Mouse (Mus musculus) forebrain, embryonic 11.5 days (tissue): ENCODE data around the gene Fcho1. TPM values are rescaled to one million over a fixed set of nuclear protein-coding genes. Genes with fewer than 3 reads are reported as not detected.

Source experiments
- ATAC-seq: fragments of 200-750 bp; cut with Nextera tagmentation; replicated peaks from 2 replicates; pipeline ENCODE4 v1.8.0; 2017; ENCODE audit warnings: moderate TSS enrichment; ENCODE audit not compliant: low FRiP score
- DNase-seq: peaks from one replicate; pipeline ENCODE4 v3.0.0-alpha.2; 2017; ENCODE audit warnings: low spot score
- H3K27ac ChIP-seq: fragments of 300-500 bp; sonication (generic); 2 replicates; pipeline ENCODE4 v1.5.1; 2014; ENCODE audit warnings: low read depth, low read length
- H3K27me3 ChIP-seq: fragments of 300-500 bp; sonication (generic); 2 replicates; pipeline ENCODE4 v1.6.1; 2014; ENCODE audit warnings: mild to moderate bottlenecking, low read length, mixed read lengths; ENCODE audit not compliant: control insufficient read depth, insufficient read depth
- H3K36me3 ChIP-seq: fragments of 300-500 bp; sonication (generic); 2 replicates; pipeline ENCODE4 v1.6.1; 2014; ENCODE audit warnings: mild to moderate bottlenecking, low read length, moderate library complexity, mixed read lengths; ENCODE audit not compliant: control insufficient read depth, insufficient read depth
- H3K4me1 ChIP-seq: fragments of 300-500 bp; sonication (generic); replicated peaks from 2 replicates; pipeline ENCODE4 v1.6.1; 2014; ENCODE audit warnings: low read length, mixed read lengths; ENCODE audit not compliant: control insufficient read depth, insufficient read depth
- H3K4me2 ChIP-seq: fragments of 300-500 bp; sonication (generic); 2 replicates; pipeline ENCODE4 v1.6.1; 2014; ENCODE audit warnings: low read depth, mild to moderate bottlenecking, low read length, moderate library complexity, mixed read lengths; ENCODE audit not compliant: severe bottlenecking
- H3K4me3 ChIP-seq: fragments of 300-500 bp; sonication (generic); 2 replicates; pipeline ENCODE4 v1.5.1; 2014; ENCODE audit warnings: low read depth, low read length
- H3K9ac ChIP-seq: fragments of 300-500 bp; sonication (generic); 2 replicates; pipeline ENCODE4 v1.6.1; 2014; ENCODE audit warnings: low read length
- H3K9me3 ChIP-seq: fragments of 300-500 bp; sonication (generic); 2 replicates; pipeline ENCODE4 v1.6.1; 2016; ENCODE audit warnings: low read length, mixed read lengths; ENCODE audit not compliant: control insufficient read depth
- WGBS: fragments of 180-500 bp; shearing (Covaris S2); extraction: QIAGEN DNeasy Blood & Tissue Kit; methylation state at CpG from one replicate; pipeline ENCODE4 v1.1.7; 2014; 5-methylcytosine and 5-hydroxymethylcytosine counted together
- polyA plus RNA-seq: library from polyadenylated mRNA; unstranded; fragments of >200 nt; fragmentation: Nextera tagmentation; extraction: Ambion mirVana; gene quantifications from 2 replicates; pipeline ENCODE4 v1.2.1, GENCODE M21; 2014

The Fcho1 gene
- polyA plus RNA-seq, 1 experiment from 2014 or later = 21.3 TPM

DNA sequence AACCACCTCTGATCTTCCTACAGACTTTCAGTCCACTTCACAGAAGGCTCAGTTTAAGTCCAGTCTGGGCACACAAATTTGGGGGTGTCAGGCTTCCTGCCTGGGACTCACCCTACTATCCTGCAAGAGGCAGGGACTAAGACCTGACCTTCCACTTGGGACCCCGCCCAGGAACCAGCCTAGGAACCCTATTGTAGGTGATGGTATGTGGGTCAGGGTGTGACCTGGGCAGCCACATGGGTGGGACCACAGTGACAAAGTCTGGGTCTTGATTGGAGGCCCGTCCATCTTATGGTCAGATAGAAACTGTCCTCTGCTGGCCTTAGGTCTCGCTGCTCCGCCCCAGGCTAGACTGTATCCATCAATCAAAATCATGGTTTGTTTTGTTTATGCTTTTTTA is 1.1 kb downstream of the Fcho1 start:
- Histone ChIP-seq H3K9ac (no peak overlapping the region), H3K27ac (no peak overlapping the region), H3K27me3 (no peaks in the 10 kb centered on the region; the same call in 1 of the 2 replicates), H3K36me3 (no peaks in the 10 kb centered on the region), H3K4me1 (peaks cover 18% of the 10 kb centered on the region), H3K4me3 (no peak overlapping the region), H3K4me2 (0 out of 2 replicates have a peak overlapping the region, but pooled peaks have one; percentile 88), H3K9me3 (no peaks in the 10 kb centered on the region)
- no peak for DNase-seq
- WGBS = 83% methylated on average over 4 of the region's 4 CpGs
- ATAC-seq = no peak

DNA sequence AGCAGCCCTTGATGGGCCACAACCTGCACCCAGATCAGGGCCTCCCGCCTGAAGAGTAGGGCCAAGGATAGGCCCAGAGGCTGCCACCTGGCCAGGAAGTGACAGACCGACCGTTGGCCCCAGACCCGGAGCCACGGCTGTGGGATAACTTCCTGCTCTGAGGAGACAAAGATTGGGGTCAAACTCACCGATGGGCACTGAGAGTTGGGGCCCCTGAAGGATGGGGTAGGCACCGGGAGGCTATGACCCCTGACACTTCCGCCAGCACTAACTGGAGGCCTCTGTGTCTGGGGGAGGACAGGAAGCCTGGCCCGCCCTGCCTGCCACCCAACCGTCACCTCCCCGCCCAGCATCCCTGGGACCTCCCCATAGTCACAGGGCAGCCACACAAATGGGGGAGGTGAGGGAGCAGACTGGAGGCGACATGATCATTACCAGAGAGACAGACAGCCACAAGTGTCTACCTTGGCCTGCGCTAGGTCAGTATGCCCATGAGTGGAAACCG is 2.4 kb downstream of the Fcho1 start:
- Histone ChIP-seq H3K36me3 (no peaks in the 10 kb centered on the region), H3K9ac (no peak overlapping the region), H3K4me3 (no peak overlapping the region), H3K27ac (no peak overlapping the region), H3K9me3 (no peaks in the 10 kb centered on the region), H3K4me2 (no peak overlapping the region), H3K4me1 (peaks cover 20% of the 10 kb centered on the region), H3K27me3 (no peaks in the 10 kb centered on the region; the same call in 1 of the 2 replicates)
- WGBS = 68% methylated on average over 14 of the region's 14 CpGs
- no peak for ATAC-seq
- DNase-seq = no peak

DNA sequence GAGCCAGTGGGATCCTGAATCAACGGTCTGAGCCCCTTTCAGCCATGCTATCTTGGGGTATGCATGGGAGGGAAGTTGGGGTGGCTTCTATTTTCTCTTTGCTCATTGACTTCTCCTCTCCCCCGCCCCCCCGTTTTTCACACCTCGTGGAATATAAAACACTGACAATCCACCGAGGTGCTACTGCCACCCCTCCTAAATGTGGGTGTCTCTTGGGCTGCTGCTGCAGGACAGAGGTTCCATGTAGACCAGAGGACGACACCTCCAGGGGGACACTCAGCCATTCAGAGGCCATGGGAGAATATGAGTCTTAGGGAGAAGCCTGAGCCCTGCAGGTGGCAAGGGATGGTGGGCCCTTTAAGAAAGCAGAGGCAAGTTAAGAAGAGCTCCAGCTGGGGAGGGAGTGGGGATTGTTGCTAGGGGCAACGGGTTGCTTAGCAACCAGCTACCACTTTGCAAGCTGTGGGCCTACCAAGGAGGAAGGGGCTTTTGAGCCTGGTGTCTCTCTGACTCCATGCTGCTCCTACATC is 5.5 kb downstream of the Fcho1 start:
- H3K4me2 ChIP-seq = peak overlapping the region; percentile 18; the same call in 1 of the 2 replicates
- no peaks in the 10 kb centered on the region for H3K9me3 ChIP-seq
- 29% methylated on average over 7 of the region's 7 CpGs for WGBS
- no peak overlapping the region for H3K4me3 ChIP-seq
- H3K27ac ChIP-seq = no peak overlapping the region
- peak; percentile 82 for ATAC-seq
- no peak overlapping the region; the same call in 1 of the 2 replicates for H3K9ac ChIP-seq
- H3K4me1 ChIP-seq = peaks cover 20% of the 10 kb centered on the region
- no peaks in the 10 kb centered on the region for H3K36me3 ChIP-seq
- DNase-seq = peak; percentile 90
- H3K27me3 ChIP-seq = no peaks in the 10 kb centered on the region

DNA sequence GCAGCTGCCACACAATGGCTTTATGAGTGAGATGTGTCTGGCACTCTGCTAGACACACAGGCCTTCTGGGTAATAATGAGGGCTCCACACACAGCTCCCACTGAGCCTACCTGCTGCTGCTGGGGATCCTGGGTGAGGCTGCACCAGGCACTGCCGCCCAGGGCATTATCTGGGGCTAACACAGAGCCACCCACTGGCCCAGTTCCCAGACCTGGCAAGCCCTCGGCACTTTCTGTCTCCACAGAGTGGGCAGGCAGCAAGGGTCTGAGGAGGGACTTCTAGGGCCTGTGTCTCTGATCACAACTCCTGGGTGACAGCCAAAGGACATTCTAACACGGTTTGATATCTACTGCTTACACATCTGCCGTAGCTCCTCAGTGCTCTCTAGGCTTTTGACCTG is 6.3 kb downstream of the Fcho1 start:
- no peak for DNase-seq
- ATAC-seq = no peak
- Histone ChIP-seq H3K9me3 (no peaks in the 10 kb centered on the region), H3K9ac (no peak overlapping the region), H3K4me1 (peaks cover 18% of the 10 kb centered on the region), H3K4me3 (no peak overlapping the region), H3K36me3 (no peaks in the 10 kb centered on the region), H3K27ac (peak overlapping the region; percentile 9; the same call in 1 of the 2 replicates), H3K27me3 (no peaks in the 10 kb centered on the region), H3K4me2 (no peak overlapping the region)
- WGBS = 60% methylated on average over 4 of the region's 4 CpGs

GRCm38 (mm10) chr8:71718252-71718651 is 7.3 kb downstream of the Fcho1 start:
- no peaks in the 10 kb centered on the region for H3K27me3 ChIP-seq
- H3K36me3 ChIP-seq = no peaks in the 10 kb centered on the region
- H3K9me3 ChIP-seq = no peaks in the 10 kb centered on the region
- no peak overlapping the region for H3K9ac ChIP-seq
- no peak overlapping the region for H3K4me2 ChIP-seq
- DNase-seq (no peak), ATAC-seq (no peak)
- WGBS = 29% methylated on average over 3 of the region's 3 CpGs
- no peak overlapping the region for H3K27ac ChIP-seq
- no peak overlapping the region for H3K4me3 ChIP-seq
- peaks cover 17% of the 10 kb centered on the region for H3K4me1 ChIP-seq

DNA sequence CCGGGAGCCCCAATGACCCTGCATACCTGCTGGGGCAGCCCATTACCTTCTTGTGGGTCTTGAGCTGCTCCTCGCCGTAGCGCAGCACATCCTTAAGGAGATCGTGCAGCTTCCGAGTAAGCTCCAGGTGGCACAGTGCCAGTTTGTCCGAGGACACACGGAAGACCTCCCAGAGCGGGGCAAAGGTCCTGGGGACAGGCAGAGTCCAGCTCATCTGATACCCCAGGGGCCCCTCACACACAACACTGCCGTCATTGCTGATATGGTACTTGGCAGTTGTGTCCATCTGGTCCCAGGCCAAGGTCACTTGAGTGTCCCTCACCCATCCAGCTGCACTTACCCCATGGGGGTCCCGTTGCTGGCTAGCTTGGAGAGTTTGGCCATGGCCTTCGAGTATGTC is 8.4 kb downstream of the Fcho1 start:
- no peak overlapping the region for H3K27ac ChIP-seq
- ATAC-seq (no peak), DNase-seq (no peak)
- no peak overlapping the region for H3K4me2 ChIP-seq
- 91% methylated on average over 12 of the region's 12 CpGs for WGBS
- peaks cover 17% of the 10 kb centered on the region for H3K4me1 ChIP-seq
- no peak overlapping the region for H3K4me3 ChIP-seq
- no peaks in the 10 kb centered on the region for H3K9me3 ChIP-seq
- no peaks in the 10 kb centered on the region for H3K27me3 ChIP-seq
- H3K9ac ChIP-seq = no peak overlapping the region
- H3K36me3 ChIP-seq = no peaks in the 10 kb centered on the region

- ATAC-seq = no peak
- WGBS = 89% methylated on average over 13 of the region's 13 CpGs
- Histone ChIP-seq H3K4me3 (no peak overlapping the region), H3K4me1 (peaks cover 17% of the 10 kb centered on the region), H3K27ac (no peak overlapping the region), H3K9me3 (no peaks in the 10 kb centered on the region), H3K4me2 (no peak overlapping the region), H3K27me3 (no peaks in the 10 kb centered on the region), H3K36me3 (no peaks in the 10 kb centered on the region), H3K9ac (no peak overlapping the region)
- no peak for DNase-seq
Measured at GRCm38 (mm10) chr8:71716561-71717053, 8.9 kb downstream of the Fcho1 start.

GRCm38 (mm10) chr8:71715531-71715930 is 10.0 kb downstream of the Fcho1 start:
- DNase-seq (no peak), ATAC-seq (no peak)
- WGBS = 59% methylated on average over 8 of the region's 8 CpGs
- Histone ChIP-seq H3K9me3 (no peaks in the 10 kb centered on the region), H3K4me1 (peaks cover 14% of the 10 kb centered on the region), H3K4me2 (no peak overlapping the region), H3K27me3 (no peaks in the 10 kb centered on the region), H3K4me3 (no peak overlapping the region), H3K9ac (no peak overlapping the region), H3K27ac (no peak overlapping the region), H3K36me3 (no peaks in the 10 kb centered on the region)

DNA sequence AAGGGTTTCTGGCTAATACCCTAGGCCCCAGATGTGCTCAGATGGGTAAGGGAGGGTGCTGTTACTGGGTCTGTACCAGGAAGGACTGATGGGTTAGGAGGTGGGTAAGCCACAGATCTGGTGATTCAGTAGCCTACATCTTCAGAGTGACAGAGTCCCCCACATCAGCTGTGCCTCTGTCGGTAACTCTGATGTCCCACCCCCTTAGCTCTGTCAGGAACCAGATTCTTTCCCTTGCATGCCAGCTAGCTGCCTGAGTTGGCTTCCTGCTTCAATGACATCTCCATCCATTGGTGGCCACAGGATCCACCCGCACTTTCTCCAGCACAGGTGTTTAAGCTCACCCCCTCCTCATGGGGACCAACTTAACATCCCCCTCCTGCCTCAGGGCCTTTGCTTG is 13.9 kb downstream of the Fcho1 start:
- Histone ChIP-seq H3K4me1 (0 out of 2 replicates have a peak, but pooled peaks cover 2% of the 10 kb centered on the region), H3K36me3 (no peaks in the 10 kb centered on the region), H3K27ac (no peak overlapping the region), H3K4me2 (no peak overlapping the region), H3K4me3 (no peak overlapping the region), H3K27me3 (peaks cover 12% of the 10 kb centered on the region), H3K9me3 (no peaks in the 10 kb centered on the region), H3K9ac (no peak overlapping the region)
- 84% methylated on average over 2 of the region's 2 CpGs for WGBS
- ATAC-seq (no peak), DNase-seq (no peak)
